Mouse (Mus musculus) heart, postnatal 0 days (tissue): ENCODE results near the gene Fam229b. TPM values are rescaled to one million over a fixed set of nuclear protein-coding genes. Genes with fewer than 3 reads are reported as not detected.

Experiments used
- ATAC-seq: fragments of 200-750 bp; cut with Nextera tagmentation; 2 replicates; pipeline ENCODE4 v1.8.0; 2017; ENCODE audit warnings: low read depth, moderate number of reproducible peaks, moderate library complexity; ENCODE audit not compliant: insufficient read depth
- DNase-seq: peaks from one replicate; pipeline ENCODE4 v3.0.0-alpha.2; 2016; ENCODE audit warnings: low spot score
- H3K27ac ChIP-seq: fragments of 300-500 bp; sonication (generic); 2 replicates; pipeline ENCODE4 v1.5.1; 2014; ENCODE audit warnings: low read depth, mild to moderate bottlenecking
- H3K27me3 ChIP-seq: fragments of 300-500 bp; sonication (generic); 2 replicates; pipeline ENCODE4 v1.6.1; 2014; ENCODE audit warnings: low read length, mixed read lengths; ENCODE audit not compliant: control insufficient read depth, insufficient read depth
- H3K36me3 ChIP-seq: fragments of 300-500 bp; sonication (generic); replicated peaks from 2 replicates; pipeline ENCODE4 v1.6.1; 2014; ENCODE audit warnings: low read length, mixed read lengths; ENCODE audit not compliant: control insufficient read depth, insufficient read depth
- H3K4me1 ChIP-seq: fragments of 300-500 bp; sonication (generic); 2 replicates; pipeline ENCODE4 v1.6.1; 2014; ENCODE audit warnings: antibody characterized with exemption; ENCODE audit not compliant: control insufficient read depth, insufficient read depth
- H3K4me2 ChIP-seq: fragments of 300-500 bp; sonication (generic); 2 replicates; pipeline ENCODE4 v1.6.1; 2014; ENCODE audit warnings: low read depth, mild to moderate bottlenecking, low read length, moderate library complexity
- H3K4me3 ChIP-seq: fragments of 300-500 bp; sonication (generic); 2 replicates; pipeline ENCODE4 v1.5.1; 2014; ENCODE audit warnings: low read depth, low read length
- H3K9ac ChIP-seq: fragments of 300-500 bp; sonication (generic); replicated peaks from 2 replicates; pipeline ENCODE4 v1.6.1; 2014; ENCODE audit warnings: low read depth, low read length, mixed read lengths
- H3K9me3 ChIP-seq: fragments of 300-500 bp; sonication (generic); replicated peaks from 2 replicates; pipeline ENCODE4 v1.6.1; 2016; ENCODE audit warnings: low read length; ENCODE audit not compliant: control insufficient read depth
- CTCF ChIP-seq: IDR thresholded peaks from 2 replicates; pipeline ENCODE4 v1.5.1; 2016; ENCODE audit warnings: antibody characterized with exemption, control low read depth, low read depth
- EP300 ChIP-seq: IDR thresholded peaks from 2 replicates; pipeline ENCODE4 v1.6.1; 2016; ENCODE audit warnings: antibody characterized with exemption, low read depth
- WGBS: fragments of 180-500 bp; shearing (Covaris S2); extraction: QIAGEN DNeasy Blood & Tissue Kit; methylation state at CpG from one replicate; pipeline ENCODE4 v1.1.7; 2014; 5-methylcytosine and 5-hydroxymethylcytosine counted together
- polyA plus RNA-seq: library from polyadenylated mRNA; unstranded; fragments of >200 nt; fragmentation: Nextera tagmentation; extraction: Ambion mirVana; gene quantifications from 2 replicates; pipeline ENCODE4 v1.2.1, GENCODE M21; 2015
- total RNA-seq: library from RNA; depleted of rRNA; stranded (reverse); fragments of >200 nt; gene quantifications from 2 replicates; pipeline ENCODE4 v1.2.3, GENCODE M21; 2014; ENCODE audit warnings: low replicate concordance

Fam229b gene
- total and polyA plus RNA-seq, 2 experiments from 2014 or later, result 5.2 to 14.8 TPM

- TF ChIP-seq EP300 (no peak), CTCF (no peak)
- H3K27me3 ChIP-seq, result no peaks in the 10 kb centered on the region
- 92% methylated on average over 10 of the region's 10 CpGs for whole genome bisulfite sequencing
- H3K36me3 ChIP-seq, result no peaks in the 10 kb centered on the region
- no peaks in the 10 kb centered on the region for H3K9me3 ChIP-seq
- H3K4me2 ChIP-seq, result no peak within 1 kb of the TSS
- ATAC-seq, result no peak
- H3K4me1 ChIP-seq, result no peaks in the 10 kb centered on the region
- no peak within 1 kb of the TSS for H3K9ac ChIP-seq
- DNase-seq, result no peak
- no peak within 1 kb of the TSS for H3K4me3 ChIP-seq
- no peak within 1 kb of the TSS for H3K27ac ChIP-seq
Observed at GRCm38 (mm10) chr10:39163694-39164093, 30.0 kb upstream of the Fam229b start, which contains the start of gene Ccn6. Ccn6 (minus strand) TSS chr10:39163794.

DNA sequence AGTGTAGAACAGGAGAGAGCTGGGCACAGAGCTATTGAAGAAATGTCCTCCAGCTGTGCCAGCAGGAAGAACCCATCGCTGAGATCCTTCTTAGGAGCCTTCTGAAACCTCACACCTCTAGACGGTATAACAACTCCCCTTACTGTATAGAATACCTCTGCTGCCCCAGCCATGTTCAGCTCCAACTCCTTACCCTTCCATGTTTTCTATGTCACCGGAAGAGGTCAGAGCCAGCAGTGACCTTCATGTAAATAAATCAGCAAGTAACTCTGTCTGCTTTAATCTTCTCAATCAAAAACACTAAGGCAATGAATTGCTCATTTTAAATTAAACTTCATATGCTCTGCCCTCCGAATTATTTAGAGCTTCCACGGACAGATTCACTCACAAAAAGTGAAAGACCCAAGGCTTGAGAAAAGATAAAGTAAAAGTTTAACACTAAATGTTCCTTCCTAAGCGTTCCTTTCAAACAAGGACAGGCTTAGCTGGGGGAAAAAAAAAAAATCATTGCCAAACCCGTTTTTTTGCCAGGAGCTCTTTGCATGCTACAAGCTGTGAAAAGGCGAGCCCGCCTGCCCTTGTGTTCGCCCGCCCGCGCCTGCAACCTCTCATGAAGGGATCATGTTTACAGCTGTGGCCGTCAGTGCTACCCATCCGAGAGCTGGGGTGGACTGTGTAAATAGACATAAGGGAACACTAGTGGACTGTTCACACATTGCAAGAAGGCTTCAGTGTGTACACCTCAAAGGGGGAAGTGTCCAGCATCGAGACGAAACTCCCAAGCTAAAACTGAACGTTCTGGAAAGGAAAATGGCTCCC, 29.2 kb upstream of the Fam229b start:
- DNase-seq (no peak), ATAC-seq (no peak)
- no peak overlapping the region for H3K27ac ChIP-seq
- H3K4me3 ChIP-seq, result no peak overlapping the region
- H3K36me3 ChIP-seq, result no peaks in the 10 kb centered on the region
- no peak overlapping the region for H3K4me2 ChIP-seq
- H3K4me1 ChIP-seq, result no peaks in the 10 kb centered on the region
- WGBS, result 67% methylated on average over 18 of the region's 18 CpGs
- TF ChIP-seq CTCF (no peak), EP300 (no peak)
- H3K27me3 ChIP-seq, result no peaks in the 10 kb centered on the region
- H3K9me3 ChIP-seq, result no peaks in the 10 kb centered on the region
- H3K9ac ChIP-seq, result no peak overlapping the region

DNA sequence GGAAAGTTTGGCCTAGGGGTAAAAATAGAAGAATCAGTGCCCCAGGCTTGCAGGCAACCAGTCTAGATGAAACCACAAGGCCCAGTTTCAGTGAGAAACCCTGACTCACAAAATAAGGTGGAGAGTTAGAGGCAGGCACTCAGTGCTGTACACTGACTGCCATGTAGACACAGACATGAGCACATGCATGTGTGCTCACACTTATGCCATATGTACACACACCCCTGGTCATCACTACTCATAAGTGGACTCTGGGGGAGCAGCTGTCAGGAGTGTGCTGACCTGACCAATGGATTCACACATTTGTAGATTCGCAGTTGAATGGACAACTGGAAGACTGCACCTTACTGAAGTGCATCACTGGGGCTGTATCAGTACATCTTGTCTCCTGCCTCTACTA, 27.7 kb upstream of the Fam229b start:
- TF ChIP-seq EP300 (no peak), CTCF (no peak)
- Histone ChIP-seq H3K36me3 (no peaks in the 10 kb centered on the region), H3K27me3 (no peaks in the 10 kb centered on the region), H3K4me2 (no peak overlapping the region), H3K4me3 (no peak overlapping the region), H3K4me1 (no peaks in the 10 kb centered on the region), H3K9ac (no peak overlapping the region), H3K9me3 (no peaks in the 10 kb centered on the region), H3K27ac (no peak overlapping the region)
- ATAC-seq (no peak), DNase-seq (no peak)
- 100% methylated on average over 1 of the region's 1 CpGs for WGBS

GRCm38 (mm10) chr10:39158306-39158705, 24.6 kb upstream of the Fam229b start:
- Histone ChIP-seq H3K4me2 (no peak overlapping the region), H3K4me3 (no peak overlapping the region), H3K4me1 (no peaks in the 10 kb centered on the region), H3K27me3 (no peaks in the 10 kb centered on the region), H3K36me3 (no peaks in the 10 kb centered on the region), H3K9me3 (no peaks in the 10 kb centered on the region), H3K9ac (no peak overlapping the region), H3K27ac (no peak overlapping the region)
- no peak for TF ChIP-seq CTCF
- TF ChIP-seq EP300, result no peak
- ATAC-seq (no peak), DNase-seq (no peak)
- 57% methylated on average over 12 of the region's 12 CpGs for WGBS

- WGBS, result 83% methylated on average over 1 of the region's 1 CpGs
- TF ChIP-seq EP300 (no peak), CTCF (no peak)
- DNase-seq, result no peak
- Histone ChIP-seq H3K4me1 (no peaks in the 10 kb centered on the region), H3K27me3 (no peaks in the 10 kb centered on the region), H3K4me3 (no peak overlapping the region), H3K36me3 (no peaks in the 10 kb centered on the region), H3K4me2 (no peak overlapping the region), H3K9me3 (no peaks in the 10 kb centered on the region), H3K9ac (no peak overlapping the region), H3K27ac (no peak overlapping the region)
- no peak for ATAC-seq
Observed at GRCm38 (mm10) chr10:39157321-39157720, 23.6 kb upstream of the Fam229b start.

- H3K27me3 ChIP-seq, result no peaks in the 10 kb centered on the region
- H3K4me2 ChIP-seq, result no peak overlapping the region
- no peak for ATAC-seq
- WGBS, result 88% methylated on average over 5 of the region's 5 CpGs
- no peaks in the 10 kb centered on the region for H3K4me1 ChIP-seq
- H3K36me3 ChIP-seq, result no peaks in the 10 kb centered on the region
- TF ChIP-seq CTCF, result no peak
- DNase-seq, result no peak
- H3K9me3 ChIP-seq, result no peaks in the 10 kb centered on the region
- H3K27ac ChIP-seq, result no peak overlapping the region
- H3K4me3 ChIP-seq, result no peak overlapping the region
- no peak overlapping the region for H3K9ac ChIP-seq
Observed at GRCm38 (mm10) chr10:39156719-39157118, 23.0 kb upstream of the Fam229b start.
